In genomic region chr12:25197757-25198156, GRCm38 (mm10) we compare ENCODE assay signal across 13 mouse cellular contexts.
DNase-seq lines count a peak whose midpoint lies in the region; ATAC-seq lines count a peak whose summit lies in the region.
"Had no signal": no experiment of that assay in that cellular context is flagged by ENCODE, and none has a peak within 500 bp of the region (broad histone marks: within the 10 kb centered on the region; RNA-seq: fewer than 3 reads in every experiment).

No protein-coding gene starts in this region.

- no peak overlapping the region for H3K4me3 ChIP-seq in heart, embryonic 10.5 days
- H3K4me3 ChIP-seq in lung, embryonic 16.5 days (ENCODE audit: low read length): no peak overlapping the region
- H3K4me3 ChIP-seq in intestine, embryonic 15.5 days (replicated peaks): no peak overlapping the region
- H3K4me3 ChIP-seq: embryonic facial prominence, embryonic 15.5 days had no signal

- WGBS in heart, embryonic 10.5 days: 28% methylated on average over 3 of the region's 4 CpGs
- 9% methylated on average over 4 of the region's 4 CpGs for WGBS in lung, embryonic 16.5 days
- 19% methylated on average over 3 of the region's 4 CpGs for WGBS in intestine, embryonic 15.5 days

- no peak for DNase-seq in heart, embryonic 10.5 days (ENCODE audit: low spot score)
- DNase-seq in heart, adult 11 months: no peak
- DNase-seq in lung, postnatal 14 days: no peak
- peak; percentile 48 for DNase-seq in retina, postnatal 1 day
- DNase-seq in frontal cortex, adult 2 months (ENCODE audit: extremely low spot score in 1 of 2, low spot score in 1 of 2): no peak
- DNase-seq in thymus, postnatal 4 days: no peak
- DNase-seq: cerebellum, adult 8-10 months; heart, postnatal 10 days; thymus, adult 18-20 months had no signal

- no peak overlapping the region for H3K9ac ChIP-seq in lung, embryonic 16.5 days (ENCODE audit: low read length)
- H3K9ac ChIP-seq in intestine, embryonic 15.5 days: no peak overlapping the region
- H3K9ac ChIP-seq: embryonic facial prominence, embryonic 15.5 days had no signal

- peaks cover 12% of the 10 kb centered on the region; the same call in 1 of the 2 replicates for H3K27me3 ChIP-seq in heart, embryonic 10.5 days (ENCODE audit: insufficient read depth, poor library complexity, severe bottlenecking)
- H3K27me3 ChIP-seq in lung, embryonic 16.5 days (ENCODE audit: control insufficient read depth, insufficient read depth, low read depth, low read length): no peaks in the 10 kb centered on the region
- no peaks in the 10 kb centered on the region for H3K27me3 ChIP-seq in intestine, embryonic 15.5 days (replicated peaks)
- H3K27me3 ChIP-seq: embryonic facial prominence, embryonic 15.5 days had no signal

- H3K36me3 ChIP-seq in heart, embryonic 10.5 days: no peaks in the 10 kb centered on the region
- H3K36me3 ChIP-seq in lung, embryonic 16.5 days (ENCODE audit: control insufficient read depth, insufficient read depth, low read length): no peaks in the 10 kb centered on the region
- H3K36me3 ChIP-seq in intestine, embryonic 15.5 days: no peaks in the 10 kb centered on the region
- H3K36me3 ChIP-seq: embryonic facial prominence, embryonic 15.5 days; G1E had no signal

- no peaks in the 10 kb centered on the region; the same call in 1 of the 2 replicates for H3K9me3 ChIP-seq in heart, embryonic 10.5 days
- no peaks in the 10 kb centered on the region for H3K9me3 ChIP-seq in lung, embryonic 16.5 days (ENCODE audit: control insufficient read depth, low read length)
- H3K9me3 ChIP-seq in intestine, embryonic 15.5 days: no peaks in the 10 kb centered on the region
- H3K9me3 ChIP-seq: embryonic facial prominence, embryonic 15.5 days had no signal

- no peak overlapping the region for H3K4me2 ChIP-seq in lung, embryonic 16.5 days (ENCODE audit: low read depth, low read length)
- H3K4me2 ChIP-seq in intestine, embryonic 15.5 days (replicated peaks): no peak overlapping the region
- H3K4me2 ChIP-seq: embryonic facial prominence, embryonic 15.5 days had no signal

- peak; percentile 73 for ATAC-seq in lung, embryonic 16.5 days (ENCODE audit: low read depth)
- ATAC-seq in intestine, embryonic 15.5 days: peak; percentile 56; the same call in 1 of the 2 replicates

- peak overlapping the region; percentile 65 for H3K27ac ChIP-seq in heart, embryonic 10.5 days
- H3K27ac ChIP-seq in lung, embryonic 16.5 days (ENCODE audit: low read length): no peak overlapping the region
- H3K27ac ChIP-seq in intestine, embryonic 15.5 days: no peak overlapping the region
- H3K27ac ChIP-seq: embryonic facial prominence, embryonic 15.5 days had no signal

- H3K4me1 ChIP-seq in heart, embryonic 10.5 days: peaks cover 17% of the 10 kb centered on the region
- peaks cover 4% of the 10 kb centered on the region; the same call in 1 of the 2 replicates for H3K4me1 ChIP-seq in lung, embryonic 16.5 days (replicated peaks; ENCODE audit: control insufficient read depth, insufficient read depth, low read length)
- H3K4me1 ChIP-seq in intestine, embryonic 15.5 days (replicated peaks): peaks cover 3% of the 10 kb centered on the region; the same call in 1 of the 2 replicates
- H3K4me1 ChIP-seq: embryonic facial prominence, embryonic 15.5 days had no signal
